Mouse (Mus musculus) forebrain, postnatal 0 days (tissue): ENCODE measurements around the gene Dnase2a. TPM values are rescaled to one million over a fixed set of nuclear protein-coding genes. Genes with fewer than 3 reads are reported as not detected.

Experiments used
- ATAC-seq: fragments of 200-750 bp; cut with Nextera tagmentation; 2 replicates; pipeline ENCODE4 v1.8.0; 2017; ENCODE audit warnings: mild to moderate bottlenecking, moderate library complexity
- DNase-seq: peaks from one replicate; pipeline ENCODE4 v3.0.0-alpha.2; 2015
- H3K27ac ChIP-seq: fragments of 300-500 bp; sonication (generic); 2 replicates; pipeline ENCODE4 v1.5.1; 2014; ENCODE audit warnings: low read depth, mild to moderate bottlenecking, antibody characterized with exemption, low read length, moderate library complexity, mixed read lengths
- H3K27me3 ChIP-seq: fragments of 300-500 bp; sonication (generic); 2 replicates; pipeline ENCODE4 v1.6.1; 2014; ENCODE audit warnings: mild to moderate bottlenecking, low read length, mixed read lengths; ENCODE audit not compliant: insufficient read depth
- H3K36me3 ChIP-seq: fragments of 300-500 bp; sonication (generic); 2 replicates; pipeline ENCODE4 v1.6.1; 2014; ENCODE audit warnings: mild to moderate bottlenecking, moderate library complexity; ENCODE audit not compliant: insufficient read depth
- H3K4me1 ChIP-seq: fragments of 300-500 bp; sonication (generic); 2 replicates; pipeline ENCODE4 v1.6.1; 2014; ENCODE audit warnings: antibody characterized with exemption; ENCODE audit not compliant: insufficient read depth
- H3K4me2 ChIP-seq: fragments of 300-500 bp; sonication (generic); 2 replicates; pipeline ENCODE4 v1.6.1; 2014; ENCODE audit warnings: low read depth, mild to moderate bottlenecking, moderate library complexity
- H3K4me3 ChIP-seq: fragments of 300-500 bp; sonication (generic); 2 replicates; pipeline ENCODE4 v1.5.1; 2014; ENCODE audit warnings: low read depth, low read length, mixed read lengths
- H3K9ac ChIP-seq: fragments of 300-500 bp; sonication (generic); 2 replicates; pipeline ENCODE4 v1.6.1; 2014; ENCODE audit warnings: mild to moderate bottlenecking
- H3K9me3 ChIP-seq: fragments of 300-500 bp; sonication (generic); 2 replicates; pipeline ENCODE4 v1.6.1; 2016; ENCODE audit warnings: low read length
- CTCF ChIP-seq: sonication (generic); IDR thresholded peaks from 2 replicates; pipeline ENCODE4 v1.5.1; 2016; ENCODE audit warnings: antibody characterized with exemption, control low read depth, low read depth
- WGBS: fragments of 180-500 bp; shearing (Covaris S2); extraction: QIAGEN DNeasy Blood & Tissue Kit; methylation state at CpG from one replicate; pipeline ENCODE4 v1.1.7; 2014; 5-methylcytosine and 5-hydroxymethylcytosine counted together
- polyA plus RNA-seq: library from polyadenylated mRNA; unstranded; fragments of >200 nt; fragmentation: Nextera tagmentation; extraction: Ambion mirVana; gene quantifications from 2 replicates; pipeline ENCODE4 v1.2.1, GENCODE M21; 2015
- total RNA-seq: library from RNA; depleted of rRNA; stranded (reverse); fragments of >200 nt; gene quantifications from 2 replicates; pipeline ENCODE4 v1.2.3, GENCODE M21; 2014

Gene Dnase2a
- total and polyA plus RNA-seq, 2 experiments from 2014 or later = 3.6 to 6.3 TPM

DNA sequence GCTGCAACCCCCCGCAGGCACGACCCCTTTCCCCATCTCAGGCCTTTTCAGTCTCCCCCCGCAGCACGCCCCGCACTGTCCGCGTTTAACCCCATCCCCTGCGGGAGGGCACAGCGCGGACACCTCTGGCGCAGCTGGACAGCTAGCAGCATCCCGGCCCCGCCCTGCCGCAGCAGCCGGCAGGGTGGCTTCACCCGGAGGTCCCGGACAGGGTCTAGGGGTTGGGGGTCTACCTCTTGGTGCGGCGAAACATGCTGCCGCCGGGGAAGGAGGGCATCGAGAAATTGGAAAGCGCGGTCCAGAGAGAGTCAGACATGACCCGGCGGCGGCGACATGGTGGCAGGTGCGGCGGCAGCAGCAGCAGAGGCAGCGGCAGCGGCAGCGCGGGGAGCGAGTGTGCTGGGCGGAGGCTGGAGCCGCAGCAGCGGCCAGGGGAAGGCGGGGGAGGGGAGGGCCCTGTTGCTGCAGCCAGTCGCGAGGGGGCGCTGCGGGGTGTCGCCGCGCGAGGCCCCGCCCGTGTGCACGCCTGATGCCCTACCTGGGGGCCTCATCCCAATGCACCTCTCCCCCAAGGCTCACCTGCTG is 28.7 kb downstream of the Dnase2a start, which contains the start of gene Mast1:
TSS of gene Mast1 (minus strand) at position 398 of the 585 bp plus-strand sequence.
- peak within 1 kb of the TSS; percentile 78 for H3K4me3 ChIP-seq
- peak; percentile 81 for TF ChIP-seq CTCF
- no peaks in the 10 kb centered on the region for H3K9me3 ChIP-seq
- H3K4me2 ChIP-seq = peak within 1 kb of the TSS; percentile 87
- peaks cover 14% of the 10 kb centered on the region for H3K4me1 ChIP-seq
- under 1% methylated on average over 50 of the region's 50 CpGs for WGBS
- DNase-seq (peak; percentile 90), ATAC-seq (peak; percentile 74)
- H3K27me3 ChIP-seq = no peaks in the 10 kb centered on the region
- H3K9ac ChIP-seq = peak within 1 kb of the TSS; percentile 96
- H3K27ac ChIP-seq = peak within 1 kb of the TSS; percentile 95
- H3K36me3 ChIP-seq = peaks cover 6% of the 10 kb centered on the region

DNA sequence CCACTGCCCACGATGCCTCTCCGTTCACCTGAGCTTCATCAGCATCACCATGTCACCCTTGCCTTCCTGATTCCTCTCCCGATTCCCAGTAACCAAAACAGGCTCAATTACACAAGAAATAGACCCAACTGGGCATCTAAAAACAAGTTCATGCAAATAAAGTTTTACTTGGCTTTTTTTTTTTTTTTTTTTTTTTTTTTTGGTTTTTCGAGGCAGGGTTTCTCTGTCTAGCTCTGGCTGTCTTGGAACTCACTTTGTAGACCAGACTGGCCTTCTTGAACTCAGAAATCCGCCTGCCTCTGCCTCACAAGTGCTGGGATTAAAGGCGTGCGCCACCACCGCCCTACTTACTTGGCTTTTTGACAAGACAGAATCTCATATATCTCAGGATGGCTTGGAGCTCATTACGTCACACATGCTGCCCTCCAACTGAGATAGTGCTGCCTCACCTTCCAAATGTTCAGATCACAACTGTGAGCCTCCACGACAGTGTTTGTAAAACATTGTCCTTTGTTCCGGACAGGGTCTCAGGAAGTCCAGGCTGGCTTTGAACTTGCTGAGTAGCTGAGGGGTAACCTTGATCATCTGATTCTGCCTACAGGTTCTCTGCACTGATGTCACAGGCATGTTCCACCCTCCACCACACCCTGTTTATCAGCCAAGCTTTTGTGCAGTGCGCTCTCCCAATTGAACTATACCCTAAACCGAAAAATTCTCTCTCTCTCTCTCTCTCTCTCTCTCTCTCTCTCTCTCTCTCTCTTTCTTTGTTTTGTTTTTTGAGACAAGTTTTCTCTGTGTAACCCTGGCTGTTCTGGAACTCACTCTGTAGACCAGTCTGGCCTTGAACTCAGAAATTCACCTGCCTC is 29.5 kb downstream of the Dnase2a start:
- 59% methylated on average over 13 of the region's 13 CpGs for WGBS
- peak overlapping the region; percentile 96 for H3K9ac ChIP-seq
- H3K27me3 ChIP-seq = no peaks in the 10 kb centered on the region
- peaks cover 14% of the 10 kb centered on the region for H3K4me1 ChIP-seq
- no peak for DNase-seq
- peak overlapping the region; percentile 78 for H3K4me3 ChIP-seq
- no peaks in the 10 kb centered on the region for H3K9me3 ChIP-seq
- peak overlapping the region; percentile 87 for H3K4me2 ChIP-seq
- H3K27ac ChIP-seq = peak overlapping the region; percentile 95
- no peaks in the 10 kb centered on the region for H3K36me3 ChIP-seq
- TF ChIP-seq CTCF = no peak
- no peak for ATAC-seq

GRCm38 (mm10) chr8:84943699-84944098 is 35.3 kb downstream of the Dnase2a start:
- 16% methylated on average over 4 of the region's 4 CpGs for WGBS
- Histone ChIP-seq H3K9me3 (no peaks in the 10 kb centered on the region), H3K9ac (0 out of 2 replicates have a peak overlapping the region, but pooled peaks have one; percentile 40), H3K4me1 (0 out of 2 replicates have a peak, but pooled peaks cover 9% of the 10 kb centered on the region), H3K4me3 (no peak overlapping the region; the same call in 1 of the 2 replicates), H3K36me3 (no peaks in the 10 kb centered on the region), H3K27ac (no peak overlapping the region), H3K4me2 (no peak overlapping the region), H3K27me3 (peaks cover 5% of the 10 kb centered on the region; the same call in 1 of the 2 replicates)
- ATAC-seq = no peak
- TF ChIP-seq CTCF = no peak
- no peak for DNase-seq

GRCm38 (mm10) chr8:84944478-84945160 is 36.3 kb downstream of the Dnase2a start:
- Histone ChIP-seq H3K4me1 (0 out of 2 replicates have a peak, but pooled peaks cover 9% of the 10 kb centered on the region), H3K9me3 (no peaks in the 10 kb centered on the region), H3K27me3 (peaks cover 5% of the 10 kb centered on the region; the same call in 1 of the 2 replicates), H3K4me3 (peak overlapping the region; percentile 77), H3K36me3 (no peaks in the 10 kb centered on the region), H3K9ac (peak overlapping the region; percentile 80), H3K27ac (no peak overlapping the region), H3K4me2 (peak overlapping the region; percentile 69)
- ATAC-seq = peak; percentile 17
- peak; percentile 76 for DNase-seq
- 3% methylated on average over 26 of the region's 26 CpGs for WGBS
- no peak for TF ChIP-seq CTCF

- Histone ChIP-seq H3K36me3 (no peaks in the 10 kb centered on the region), H3K4me1 (0 out of 2 replicates have a peak, but pooled peaks cover 9% of the 10 kb centered on the region), H3K27me3 (peaks cover 11% of the 10 kb centered on the region; the same call in 1 of the 2 replicates), H3K9ac (peak overlapping the region; percentile 80), H3K4me3 (peak overlapping the region; percentile 77), H3K9me3 (no peaks in the 10 kb centered on the region), H3K27ac (peak overlapping the region; percentile 84; the same call in 1 of the 2 replicates), H3K4me2 (peak overlapping the region; percentile 69)
- DNase-seq = peak; percentile 80
- TF ChIP-seq CTCF = no peak
- 0% methylated on average over 11 of the region's 11 CpGs for WGBS
- peak; percentile 54 for ATAC-seq
Observed at GRCm38 (mm10) chr8:84945235-84945632, 36.9 kb downstream of the Dnase2a start.

- peak overlapping the region; percentile 80 for H3K9ac ChIP-seq
- no peaks in the 10 kb centered on the region for H3K36me3 ChIP-seq
- H3K27ac ChIP-seq = peak overlapping the region; percentile 84
- ATAC-seq = peak; percentile 81
- peak; percentile 75 for TF ChIP-seq CTCF
- no peaks in the 10 kb centered on the region for H3K9me3 ChIP-seq
- H3K4me1 ChIP-seq = 0 out of 2 replicates have a peak, but pooled peaks cover 9% of the 10 kb centered on the region
- peak overlapping the region; percentile 77 for H3K4me3 ChIP-seq
- peak; percentile 78 for DNase-seq
- H3K4me2 ChIP-seq = peak overlapping the region; percentile 69
- H3K27me3 ChIP-seq = peaks cover 14% of the 10 kb centered on the region; the same call in 1 of the 2 replicates
- WGBS = 1% methylated on average over 36 of the region's 67 CpGs
Observed at GRCm38 (mm10) chr8:84945633-84946527, 37.5 kb downstream of the Dnase2a start.
